Mouse (Mus musculus): ENCODE data around the gene Pde10a.

Gene Pde10a

GRCm38 (mm10) chr17:8892193-8892985 is 367.2 kb downstream of the Pde10a start:
- DNase-seq (ENCODE audit: low spot score in 2 of 2) = no peak

- DNase-seq (ENCODE audit: low spot score in 2 of 2) = no peak
These were observed 370.8 kb downstream of the Pde10a start for GRCm38 (mm10) chr17:8895991-8896390.

GRCm38 (mm10) chr17:8897749-8898148 is 372.6 kb downstream of the Pde10a start:
- no peak for DNase-seq (ENCODE audit: low spot score in 2 of 2)

GRCm38 (mm10) chr17:8898221-8898620 is 373.0 kb downstream of the Pde10a start:
- DNase-seq (ENCODE audit: low spot score in 2 of 2) = no peak

GRCm38 (mm10) chr17:8899212-8899611 is 374.0 kb downstream of the Pde10a start:
- no peak for DNase-seq (ENCODE audit: low spot score in 2 of 2)

GRCm38 (mm10) chr17:8903555-8904283 is 378.5 kb downstream of the Pde10a start:
- DNase-seq (ENCODE audit: low spot score in 2 of 2) = no peak

- DNase-seq (ENCODE audit: low spot score in 2 of 2) = no peak
These were observed 385.4 kb downstream of the Pde10a start for GRCm38 (mm10) chr17:8910571-8910970.

GRCm38 (mm10) chr17:8912933-8913332 is 387.8 kb downstream of the Pde10a start:
- DNase-seq (ENCODE audit: low spot score in 2 of 2) = no peak

- no peak for DNase-seq (ENCODE audit: low spot score in 2 of 2)
These were observed 390.5 kb downstream of the Pde10a start for GRCm38 (mm10) chr17:8915693-8916092.

GRCm38 (mm10) chr17:8923074-8923473 is 397.9 kb downstream of the Pde10a start:
- no peak for DNase-seq (ENCODE audit: low spot score in 2 of 2)

GRCm38 (mm10) chr17:8923727-8924126 is 398.6 kb downstream of the Pde10a start:
- no peak for DNase-seq (ENCODE audit: low spot score in 2 of 2)

- no peak for DNase-seq (ENCODE audit: low spot score in 2 of 2)
These were observed 400.7 kb downstream of the Pde10a start for GRCm38 (mm10) chr17:8925819-8926383.

- DNase-seq (ENCODE audit: low spot score in 2 of 2) = no peak
These were observed 403.4 kb downstream of the Pde10a start for GRCm38 (mm10) chr17:8928560-8928959.

- DNase-seq (ENCODE audit: low spot score in 2 of 2) = no peak
These were observed 404.5 kb downstream of the Pde10a start for GRCm38 (mm10) chr17:8929636-8930035.

GRCm38 (mm10) chr17:8935604-8936003 is 410.4 kb downstream of the Pde10a start:
- DNase-seq (ENCODE audit: low spot score in 2 of 2) = no peak

GRCm38 (mm10) chr17:8936603-8937002 is 411.4 kb downstream of the Pde10a start:
- no peak for DNase-seq (ENCODE audit: low spot score in 2 of 2)

- no peak for DNase-seq (ENCODE audit: low spot score in 2 of 2)
These were observed 426.4 kb downstream of the Pde10a start for GRCm38 (mm10) chr17:8951588-8951987.

- no peak for DNase-seq (ENCODE audit: low spot score in 2 of 2)
These were observed 427.8 kb downstream of the Pde10a start for GRCm38 (mm10) chr17:8952951-8953350.

- DNase-seq (ENCODE audit: low spot score in 2 of 2) = no peak
These were observed 433.0 kb downstream of the Pde10a start for GRCm38 (mm10) chr17:8958125-8958524.

- DNase-seq (ENCODE audit: low spot score in 2 of 2) = no peak
These were observed 435.2 kb downstream of the Pde10a start for GRCm38 (mm10) chr17:8960386-8960785.

GRCm38 (mm10) chr17:8961097-8961496 is 435.9 kb downstream of the Pde10a start:
- DNase-seq (ENCODE audit: low spot score in 2 of 2) = no peak

GRCm38 (mm10) chr17:8961644-8962043 is 436.5 kb downstream of the Pde10a start:
- DNase-seq (ENCODE audit: low spot score in 2 of 2) = no peak

GRCm38 (mm10) chr17:8965177-8965576 is 440.0 kb downstream of the Pde10a start:
- DNase-seq (ENCODE audit: low spot score in 2 of 2) = no peak
